In genomic region chr3:37347671-37348070, GRCm38 (mm10) we compare ENCODE assay signal across 8 mouse cellular contexts. TPM values are rescaled to one million over a fixed set of nuclear protein-coding genes. Genes with fewer than 3 reads are reported as not detected.
DNase-seq lines count a peak whose midpoint lies in the region; ATAC-seq and TF ChIP-seq lines count a peak whose summit lies in the region.

No protein-coding gene starts in this region.

- peak overlapping the region; percentile 52; the same call in 1 of the 2 replicates for H3K4me3 ChIP-seq in left cerebral cortex, adult 2 months
- peak overlapping the region; percentile 67; the same call in 1 of the 2 replicates for H3K4me3 ChIP-seq in forebrain, embryonic 11.5 days (ENCODE audit: low read depth, low read length)
- H3K4me3 ChIP-seq in limb, embryonic 11.5 days (ENCODE audit: low read depth, low read length): peak overlapping the region; percentile 56; the same call in 1 of the 2 replicates
- H3K4me3 ChIP-seq in neural tube, embryonic 15.5 days (replicated peaks): peak overlapping the region; percentile 53

- ATAC-seq in forebrain, embryonic 11.5 days (replicated peaks; ENCODE audit: low FRiP score): 0 out of 2 replicates have a peak, but pooled peaks have one; percentile 7
- no peak; the same call in 1 of the 2 replicates for ATAC-seq in limb, embryonic 11.5 days (ENCODE audit: insufficient number of reproducible peaks, low FRiP score, low TSS enrichment, low read depth)
- ATAC-seq in neural tube, embryonic 15.5 days (ENCODE audit: low FRiP score): no peak

- H3K27me3 ChIP-seq in forebrain, embryonic 11.5 days (ENCODE audit: control insufficient read depth, insufficient read depth, low read length): peaks cover 18% of the 10 kb centered on the region; the same call in 1 of the 2 replicates
- 0 out of 2 replicates have a peak, but pooled peaks cover 14% of the 10 kb centered on the region for H3K27me3 ChIP-seq in limb, embryonic 11.5 days (ENCODE audit: control insufficient read depth, insufficient read depth, low read length)
- H3K27me3 ChIP-seq in neural tube, embryonic 15.5 days (replicated peaks): peaks cover 34% of the 10 kb centered on the region

- 30% methylated on average over 9 of the region's 9 CpGs for WGBS in forebrain, embryonic 11.5 days
- WGBS in limb, embryonic 11.5 days: 28% methylated on average over 9 of the region's 9 CpGs
- WGBS in neural tube, embryonic 15.5 days: 36% methylated on average over 9 of the region's 9 CpGs

- no peaks in the 10 kb centered on the region for H3K36me3 ChIP-seq in forebrain, embryonic 11.5 days (ENCODE audit: control insufficient read depth, insufficient read depth, low read length)
- H3K36me3 ChIP-seq in limb, embryonic 11.5 days (ENCODE audit: control insufficient read depth, insufficient read depth, low read length): no peaks in the 10 kb centered on the region
- H3K36me3 ChIP-seq in neural tube, embryonic 15.5 days: no peaks in the 10 kb centered on the region

- no peaks in the 10 kb centered on the region for H3K9me3 ChIP-seq in forebrain, embryonic 11.5 days (ENCODE audit: control insufficient read depth, low read length)
- H3K9me3 ChIP-seq in limb, embryonic 11.5 days (ENCODE audit: control insufficient read depth, low read length): no peaks in the 10 kb centered on the region
- no peaks in the 10 kb centered on the region for H3K9me3 ChIP-seq in neural tube, embryonic 15.5 days (replicated peaks)

- no peak for DNase-seq in left cerebral cortex, adult 2 months (ENCODE audit: extremely low spot score in 1 of 2, low spot score in 2 of 2)
- DNase-seq in left cerebral cortex, postnatal 36 days (ENCODE audit: low spot score in 2 of 2): no peak
- DNase-seq in forebrain, embryonic 11.5 days (ENCODE audit: low spot score): no peak
- no peak for DNase-seq in limb, embryonic 11.5 days (ENCODE audit: low spot score)
- DNase-seq in left cerebral cortex, adult 18-20 months (ENCODE audit: low spot score in 2 of 2): no peak
- no peak for DNase-seq in cerebellum, adult 8-10 months
- no peak for DNase-seq in right cerebral cortex, postnatal 4 days

- H3K27ac ChIP-seq in left cerebral cortex, adult 2 months: no peak overlapping the region
- H3K27ac ChIP-seq in forebrain, embryonic 11.5 days (ENCODE audit: low read depth, low read length): no peak overlapping the region
- H3K27ac ChIP-seq in limb, embryonic 11.5 days (replicated peaks; ENCODE audit: low read depth, low read length): no peak overlapping the region
- H3K27ac ChIP-seq in neural tube, embryonic 15.5 days (replicated peaks): no peak overlapping the region

- TF ChIP-seq CTCF in left cerebral cortex, adult 2 months (IDR thresholded peaks at IDR 0.05): no peak

- H3K4me2 ChIP-seq in forebrain, embryonic 11.5 days (ENCODE audit: low read depth, low read length, severe bottlenecking): peak overlapping the region; percentile 98
- H3K4me2 ChIP-seq in limb, embryonic 11.5 days (ENCODE audit: low read depth, severe bottlenecking): peak overlapping the region; percentile 98
- H3K4me2 ChIP-seq in neural tube, embryonic 15.5 days: peak overlapping the region; percentile 90

- 0 out of 2 replicates have a peak, but pooled peaks cover 3% of the 10 kb centered on the region for H3K4me1 ChIP-seq in forebrain, embryonic 11.5 days (replicated peaks; ENCODE audit: control insufficient read depth, insufficient read depth, low read length)
- no peaks in the 10 kb centered on the region; the same call in 1 of the 2 replicates for H3K4me1 ChIP-seq in limb, embryonic 11.5 days (ENCODE audit: control insufficient read depth, insufficient read depth, low read length)
- H3K4me1 ChIP-seq in neural tube, embryonic 15.5 days: peaks cover 14% of the 10 kb centered on the region

- H3K9ac ChIP-seq in forebrain, embryonic 11.5 days (ENCODE audit: low read length): no peak overlapping the region
- no peak overlapping the region for H3K9ac ChIP-seq in limb, embryonic 11.5 days (ENCODE audit: low read length)
- no peak overlapping the region for H3K9ac ChIP-seq in neural tube, embryonic 15.5 days (replicated peaks)

- intact Hi-C loops in left cerebral cortex, adult 2 months (cut with DNase I): no loop called here
- intact Hi-C loops in left cerebral cortex, postnatal 36 days (cut with DNase I): no loop called here

RNA-seq across cellular contexts. Expression of gene Fgf2, which starts 0.5 kb away (rescaled TPM):
- total RNA-seq in left cerebral cortex, adult 2 months (2021): 1 to 10 TPM; 4.2 to 4.4 TPM
- total RNA-seq in left cerebral cortex, postnatal 36 days (2021): 1 to 10 TPM; 3.6 to 4.2 TPM
- 0.83 and 1.1 TPM in 2 replicates for polyA plus RNA-seq in forebrain, embryonic 11.5 days (2014; fragmentation: Nextera tagmentation; extraction: Ambion mirVana)
- polyA plus RNA-seq in limb, embryonic 11.5 days (2014; fragmentation: Nextera tagmentation; extraction: Ambion mirVana): 1.3 and 1.7 TPM in 2 replicates
- polyA plus RNA-seq in neural tube, embryonic 15.5 days (2015; fragmentation: Nextera tagmentation; extraction: Ambion mirVana): 0.63 and 1.1 TPM in 2 replicates
- total RNA-seq in left cerebral cortex, adult 18-20 months (2021): 1 to 10 TPM; 4.6 to 5.6 TPM

RNA-seq across cellular contexts. Expression of gene Cetn4, which starts 35.2 kb away (rescaled TPM):
- total RNA-seq in left cerebral cortex, adult 2 months (2021): 10 to 100 TPM in 1 of 2 experiments, 1 to 10 TPM in 1; 9.3 to 11.6 TPM
- total RNA-seq in left cerebral cortex, postnatal 36 days (2021): 1 to 10 TPM; 9.3 TPM
- 0.84 and 2.5 TPM in 2 replicates for polyA plus RNA-seq in forebrain, embryonic 11.5 days (2014; fragmentation: Nextera tagmentation; extraction: Ambion mirVana)
- 2.0 and 2.8 TPM in 2 replicates for polyA plus RNA-seq in limb, embryonic 11.5 days (2014; fragmentation: Nextera tagmentation; extraction: Ambion mirVana)
- 3.3 and 3.6 TPM in 2 replicates for polyA plus RNA-seq in neural tube, embryonic 15.5 days (2015; fragmentation: Nextera tagmentation; extraction: Ambion mirVana)
- 10 to 100 TPM; 10.2 to 10.7 TPM for total RNA-seq in left cerebral cortex, adult 18-20 months (2021)

RNA-seq across cellular contexts. Expression of gene Bbs12, which starts 35.3 kb away (rescaled TPM):
- total RNA-seq in left cerebral cortex, adult 2 months (2021): 1 to 10 TPM; 5.5 to 6.0 TPM
- total RNA-seq in left cerebral cortex, postnatal 36 days (2021): 1 to 10 TPM; 3.3 to 4.1 TPM
- 8.8 and 9.3 TPM in 2 replicates for polyA plus RNA-seq in forebrain, embryonic 11.5 days (2014; fragmentation: Nextera tagmentation; extraction: Ambion mirVana)
- polyA plus RNA-seq in limb, embryonic 11.5 days (2014; fragmentation: Nextera tagmentation; extraction: Ambion mirVana): 8.6 and 11.8 TPM in 2 replicates
- 4.4 and 4.7 TPM in 2 replicates for polyA plus RNA-seq in neural tube, embryonic 15.5 days (2015; fragmentation: Nextera tagmentation; extraction: Ambion mirVana)
- 1 to 10 TPM; 4.1 to 5.2 TPM for total RNA-seq in left cerebral cortex, adult 18-20 months (2021)
